Mouse (Mus musculus) testis, adult 2 months (tissue): Measurements from ENCODE around the gene Wsb2. TPM values are rescaled to one million over a fixed set of nuclear protein-coding genes. Genes with fewer than 3 reads are reported as not detected.

Experiments used
- H3K27ac ChIP-seq: fragments of 200-500 bp; 2 replicates; pipeline ENCODE4 v1.5.1; 2012; ENCODE audit warnings: low read depth, low read length; ENCODE audit not compliant: control insufficient read depth, insufficient read depth
- H3K27me3 ChIP-seq: fragments of 200-500 bp; 2 replicates; pipeline ENCODE4 v1.6.1; 2012; ENCODE audit warnings: mild to moderate bottlenecking, low read length, moderate library complexity; ENCODE audit not compliant: control insufficient read depth, insufficient read depth
- H3K36me3 ChIP-seq: fragments of 200-500 bp; 2 replicates; pipeline ENCODE4 v1.6.1; 2012; ENCODE audit warnings: mild to moderate bottlenecking, low read length; ENCODE audit not compliant: control insufficient read depth, insufficient read depth
- H3K4me1 ChIP-seq: fragments of 200-500 bp; 2 replicates; pipeline ENCODE4 v1.6.1; 2012; ENCODE audit warnings: low read length; ENCODE audit not compliant: control insufficient read depth, insufficient read depth
- H3K4me3 ChIP-seq: fragments of 200-500 bp; 2 replicates; pipeline ENCODE4 v1.5.1; 2012; ENCODE audit warnings: low read depth, mild to moderate bottlenecking, low read length, moderate library complexity, mixed read lengths; ENCODE audit not compliant: control insufficient read depth
- CTCF ChIP-seq: fragments of 200-500 bp; IDR thresholded peaks from 2 replicates; pipeline ENCODE4 v1.5.1; 2012; ENCODE audit warnings: low read depth, mild to moderate bottlenecking, inconsistent platforms, low read length, moderate library complexity; ENCODE audit not compliant: control insufficient read depth, insufficient read depth, insufficient replicate concordance
- POLR2A ChIP-seq: fragments of 200-500 bp; IDR thresholded peaks from 2 replicates; pipeline ENCODE4 v1.6.1; 2012; ENCODE audit warnings: low read depth, mild to moderate bottlenecking, inconsistent platforms, low read length, moderate library complexity; ENCODE audit not compliant: control insufficient read depth
- polyA plus RNA-seq: library from polyadenylated mRNA; depleted of rRNA; stranded (reverse); fragments of >200 nt; gene quantifications from 2 replicates; pipeline ENCODE4 v1.2.3, GENCODE M21; 2012; rRNA removed

Gene Wsb2
- polyA plus RNA-seq, 1 experiment = 56.3 TPM

DNA sequence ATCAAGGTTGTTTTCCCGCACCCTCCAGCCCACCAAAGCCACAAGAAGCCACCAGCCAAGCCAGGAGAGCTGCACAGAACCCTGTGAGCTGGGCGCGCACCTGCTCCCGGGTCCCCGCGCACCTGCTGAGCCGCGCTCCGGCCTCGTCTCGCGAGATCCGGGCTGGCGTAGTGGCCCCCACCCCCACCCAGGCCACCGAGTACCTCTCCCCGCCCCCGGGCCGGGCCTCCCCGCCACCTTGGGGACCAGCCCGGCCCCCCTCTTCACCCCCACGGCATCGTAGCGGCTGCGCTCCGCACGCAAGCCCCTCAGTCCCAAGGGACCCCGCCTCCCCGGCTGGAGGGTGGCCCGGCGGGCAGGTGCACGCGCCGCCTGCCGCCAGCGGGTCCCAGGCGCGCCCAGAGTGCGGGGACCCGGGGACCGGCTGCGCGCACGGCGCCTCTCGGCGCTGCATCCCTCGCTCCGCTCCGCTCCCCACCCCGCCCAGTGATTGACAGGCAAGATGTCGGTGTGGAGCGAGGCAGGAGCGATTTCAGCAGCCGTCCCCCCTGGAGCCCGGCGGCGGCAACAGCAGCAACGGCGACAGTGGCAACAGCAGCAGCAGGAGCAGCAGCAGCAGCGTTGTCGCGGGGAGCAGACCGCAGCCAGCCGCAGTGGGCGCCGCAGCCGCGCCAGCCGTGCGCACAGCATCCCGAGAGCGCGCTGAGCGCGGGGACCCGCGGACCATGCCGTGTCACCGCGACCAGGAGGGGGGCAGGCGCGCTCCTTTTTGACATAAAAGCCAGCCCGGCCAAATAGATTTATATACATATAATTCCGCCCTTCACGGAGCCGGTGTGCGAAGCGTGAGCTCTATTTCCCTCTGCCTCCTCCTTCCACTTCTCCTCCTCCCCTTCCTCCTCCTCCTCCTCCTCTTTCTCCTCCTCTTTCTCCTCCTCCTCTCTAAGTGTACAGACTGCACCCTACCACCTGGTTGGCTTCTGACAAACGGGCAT, 56.7 kb downstream of the Wsb2 start, which contains the start of gene Ksr2:
Gene Ksr2, plus strand, starts transcription at position 494 of the 995 bp plus-strand sequence.
- Histone ChIP-seq H3K27ac (no peak within 1 kb of the TSS), H3K4me3 (peak within 1 kb of the TSS; percentile 76), H3K27me3 (no peaks in the 10 kb centered on the region), H3K36me3 (no peaks in the 10 kb centered on the region), H3K4me1 (peaks cover 8% of the 10 kb centered on the region)
- TF ChIP-seq CTCF (no peak), POLR2A (no peak)

- H3K27me3 ChIP-seq = no peaks in the 10 kb centered on the region
- H3K4me3 ChIP-seq = no peak overlapping the region
- no peaks in the 10 kb centered on the region for H3K36me3 ChIP-seq
- peaks cover 8% of the 10 kb centered on the region for H3K4me1 ChIP-seq
- TF ChIP-seq POLR2A = no peak
- no peak for TF ChIP-seq CTCF
- no peak overlapping the region for H3K27ac ChIP-seq
These were observed 57.5 kb downstream of the Wsb2 start for GRCm38 (mm10) chr5:117414611-117415010.

DNA sequence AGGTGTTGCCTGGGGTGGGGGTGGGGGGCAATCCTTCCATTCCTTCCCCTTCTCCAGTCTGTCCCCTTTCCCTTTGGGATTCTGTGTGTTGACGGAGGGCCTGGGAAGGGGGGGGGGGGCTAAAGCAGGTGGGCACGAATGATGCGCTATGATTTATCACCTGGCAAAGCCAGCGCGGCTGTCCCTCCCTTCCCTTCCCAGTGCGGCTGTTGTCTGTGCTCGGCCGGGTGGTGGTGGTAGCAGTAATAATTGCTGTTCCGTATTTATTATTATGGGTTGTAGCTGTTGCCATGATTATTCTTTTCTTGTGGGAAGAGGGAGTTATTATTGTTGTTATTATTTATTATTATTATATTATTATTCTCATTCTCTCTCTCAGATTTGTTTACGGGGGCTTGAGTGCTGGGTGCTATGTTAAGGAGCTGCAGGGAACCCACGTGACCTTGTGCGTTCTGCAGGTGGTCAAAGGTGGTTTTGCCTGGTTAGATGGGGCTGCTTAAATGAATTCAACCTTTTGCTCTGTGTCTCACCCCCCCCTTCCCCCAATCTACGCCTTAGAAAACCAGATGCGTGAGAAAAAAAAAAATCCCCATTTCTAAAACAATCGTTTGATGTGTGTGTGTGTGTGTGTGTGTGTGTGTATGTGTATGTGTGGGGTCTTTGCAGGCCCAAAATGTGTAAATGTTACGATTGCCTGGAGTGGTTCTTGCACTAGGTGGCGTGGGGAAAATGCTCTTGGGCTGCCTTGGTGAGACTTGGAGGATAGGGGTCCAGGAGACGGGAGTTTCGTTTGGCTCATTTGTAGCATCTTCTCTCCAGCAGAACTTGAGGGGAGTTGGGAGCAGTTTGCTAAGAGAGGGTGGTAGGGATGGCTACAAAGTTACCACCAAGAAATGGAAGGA, 58.2 kb downstream of the Wsb2 start:
- Histone ChIP-seq H3K4me3 (no peak overlapping the region), H3K27me3 (no peaks in the 10 kb centered on the region), H3K36me3 (no peaks in the 10 kb centered on the region), H3K4me1 (peaks cover 8% of the 10 kb centered on the region), H3K27ac (no peak overlapping the region)
- no peak for TF ChIP-seq POLR2A
- no peak for TF ChIP-seq CTCF

DNA sequence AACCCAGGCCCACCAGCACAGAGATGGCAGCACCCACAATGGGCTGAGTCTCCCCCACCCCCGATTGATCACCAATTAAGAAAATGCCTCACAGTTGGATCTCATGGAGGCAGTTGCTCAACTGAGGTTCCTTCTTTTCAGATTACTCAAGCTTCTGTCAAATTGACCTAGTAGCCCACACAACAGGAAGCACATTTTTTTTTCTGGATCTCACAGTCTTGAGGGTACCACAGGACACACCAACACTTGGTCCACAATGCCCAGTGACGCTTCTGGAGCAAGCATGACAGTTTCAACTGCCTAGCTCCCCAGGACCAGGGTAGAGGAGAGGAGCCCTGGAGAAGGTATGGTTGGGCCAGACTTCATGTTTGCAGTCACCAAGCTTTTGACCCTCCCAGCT, 60.3 kb downstream of the Wsb2 start:
- Histone ChIP-seq H3K4me3 (no peak overlapping the region), H3K27me3 (no peaks in the 10 kb centered on the region), H3K4me1 (peaks cover 11% of the 10 kb centered on the region), H3K27ac (no peak overlapping the region), H3K36me3 (no peaks in the 10 kb centered on the region)
- TF ChIP-seq POLR2A (no peak), CTCF (no peak)

Other genes with a start within 250 kb of the Wsb2 start
- gene Suds3, start 241.2 kb upstream of the Wsb2 start, polyA plus RNA-seq = 80.5 and 86.1 TPM in 2 replicates
- 5.7 and 6.0 TPM in 2 replicates for gene Taok3, start 237.2 kb upstream of the Wsb2 start, polyA plus RNA-seq
- 3,275 and 4,574 TPM in 2 replicates for gene Pebp1, start 69.7 kb upstream of the Wsb2 start, polyA plus RNA-seq
- 13.0 and 16.6 TPM in 2 replicates for gene Vsig10, start 38.2 kb upstream of the Wsb2 start, polyA plus RNA-seq
- 3.6 and 5.7 TPM in 2 replicates for gene Rfc5, start 31.7 kb downstream of the Wsb2 start, polyA plus RNA-seq
- 2.0 and 2.1 TPM in 2 replicates for gene Ksr2, start 56.7 kb downstream of the Wsb2 start, polyA plus RNA-seq